Mouse (Mus musculus) olfactory bulb, adult 2 months (tissue): ENCODE measurements around the gene Aqp6.

Experiments used
- CTCF ChIP-seq: fragments of 200-500 bp; IDR thresholded peaks from 2 replicates; pipeline ENCODE4 v1.5.1; 2012; ENCODE audit warnings: low read depth, mild to moderate bottlenecking, low read length, moderate library complexity; ENCODE audit not compliant: insufficient read depth
- POLR2A ChIP-seq: fragments of 200-500 bp; IDR thresholded peaks from 2 replicates; pipeline ENCODE4 v1.6.1; 2012; ENCODE audit warnings: mild to moderate bottlenecking, low read depth, low read length, moderate library complexity; ENCODE audit not compliant: insufficient read depth

- TF ChIP-seq CTCF (no peak), POLR2A (no peak)
Observed at GRCm38 (mm10) chr15:99653291-99653690, 52.1 kb downstream of the Aqp6 start.
